In the genomic region with DNA sequence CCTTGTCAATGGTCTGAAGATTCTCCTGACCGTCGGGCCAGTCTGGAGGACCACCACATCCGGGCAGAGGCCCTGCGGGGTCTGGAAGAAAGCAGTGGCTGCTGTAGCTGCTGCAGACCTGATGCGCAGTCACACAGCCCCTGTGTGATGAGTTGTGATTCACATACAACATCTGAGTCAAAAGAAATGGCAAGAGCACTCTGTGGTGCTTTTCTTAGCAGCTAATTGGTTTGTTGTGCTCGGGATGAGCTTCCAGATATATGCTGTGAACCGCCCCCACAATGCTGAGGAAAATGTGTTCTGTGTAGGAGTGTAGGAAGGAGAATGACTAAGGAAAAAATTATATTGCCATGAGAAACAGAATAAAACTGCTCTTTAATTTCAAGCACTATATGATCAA, we compare ENCODE assay signal across 18 mouse cellular contexts.
A peak's percentile ranks its signal among the peaks of the same experiment; 100 is the strongest.
DNase-seq lines count a peak whose midpoint lies in the region; ATAC-seq and TF ChIP-seq lines count a peak whose summit lies in the region.
"Had no signal": no experiment of that assay in that cellular context is flagged by ENCODE, and none has a peak within 500 bp of the region (broad histone marks: within the 10 kb centered on the region; RNA-seq: fewer than 3 reads in every experiment).

No protein-coding gene starts in this region.

- no peaks in the 10 kb centered on the region for H3K36me3 ChIP-seq in forebrain, postnatal 0 days (ENCODE audit: insufficient read depth)
- H3K36me3 ChIP-seq in forebrain, embryonic 11.5 days (ENCODE audit: control insufficient read depth, insufficient read depth, low read length), result no peaks in the 10 kb centered on the region
- H3K36me3 ChIP-seq in heart, embryonic 10.5 days, result no peaks in the 10 kb centered on the region
- no peaks in the 10 kb centered on the region for H3K36me3 ChIP-seq in limb, embryonic 10.5 days
- H3K36me3 ChIP-seq: intestine, embryonic 15.5 days; midbrain, embryonic 12.5 days had no signal

- no peak overlapping the region for H3K4me2 ChIP-seq in forebrain, postnatal 0 days (ENCODE audit: low read depth)
- H3K4me2 ChIP-seq in forebrain, embryonic 11.5 days (ENCODE audit: low read depth, low read length, severe bottlenecking), result no peak overlapping the region
- H3K4me2 ChIP-seq: forebrain, embryonic 13.5 days; hindbrain, embryonic 14.5 days; intestine, embryonic 15.5 days; lung, embryonic 14.5 days; midbrain, embryonic 12.5 days had no signal

- H3K27me3 ChIP-seq in forebrain, postnatal 0 days (ENCODE audit: insufficient read depth, low read length), result no peaks in the 10 kb centered on the region
- H3K27me3 ChIP-seq in forebrain, embryonic 11.5 days (ENCODE audit: control insufficient read depth, insufficient read depth, low read length), result no peaks in the 10 kb centered on the region
- H3K27me3 ChIP-seq in heart, embryonic 10.5 days (ENCODE audit: insufficient read depth, poor library complexity, severe bottlenecking), result no peaks in the 10 kb centered on the region
- H3K27me3 ChIP-seq in limb, embryonic 10.5 days (ENCODE audit: low read depth, poor library complexity, severe bottlenecking), result no peaks in the 10 kb centered on the region
- H3K27me3 ChIP-seq: CH12.LX; forebrain, embryonic 13.5 days; intestine, embryonic 15.5 days; midbrain, embryonic 12.5 days had no signal

- no peak for TF ChIP-seq CTCF in forebrain, postnatal 0 days (IDR thresholded peaks at IDR 0.05; ENCODE audit: low read depth)
- TF ChIP-seq CTCF in left cerebral cortex, adult 2 months (IDR thresholded peaks at IDR 0.05), result no peak; the same call in 1 of the 2 replicates

- H3K4me3 ChIP-seq in forebrain, postnatal 0 days (ENCODE audit: low read depth, low read length), result no peak overlapping the region
- H3K4me3 ChIP-seq in forebrain, embryonic 11.5 days (ENCODE audit: low read depth, low read length), result no peak overlapping the region
- H3K4me3 ChIP-seq in left cerebral cortex, adult 2 months, result no peak overlapping the region
- no peak overlapping the region for H3K4me3 ChIP-seq in heart, embryonic 10.5 days
- H3K4me3 ChIP-seq in limb, embryonic 10.5 days, result no peak overlapping the region
- H3K4me3 ChIP-seq: forebrain, embryonic 13.5 days; intestine, embryonic 15.5 days; midbrain, embryonic 12.5 days; myocyte had no signal

- H3K9me3 ChIP-seq in forebrain, postnatal 0 days (ENCODE audit: low read length), result no peaks in the 10 kb centered on the region
- H3K9me3 ChIP-seq in forebrain, embryonic 11.5 days (ENCODE audit: control insufficient read depth, low read length), result no peaks in the 10 kb centered on the region
- H3K9me3 ChIP-seq in heart, embryonic 10.5 days, result no peaks in the 10 kb centered on the region
- H3K9me3 ChIP-seq in limb, embryonic 10.5 days (replicated peaks), result no peaks in the 10 kb centered on the region
- H3K9me3 ChIP-seq: forebrain, embryonic 13.5 days; intestine, embryonic 15.5 days; midbrain, embryonic 12.5 days had no signal

- 85% methylated on average over 7 of the region's 7 CpGs for WGBS in forebrain, postnatal 0 days
- WGBS in forebrain, embryonic 11.5 days, result 92% methylated on average over 7 of the region's 7 CpGs
- 88% methylated on average over 7 of the region's 7 CpGs for WGBS in heart, embryonic 10.5 days
- 89% methylated on average over 7 of the region's 7 CpGs for WGBS in limb, embryonic 10.5 days

- intact Hi-C loops in left cerebral cortex, adult 2 months (cut with DNase I), result loop anchor here (1.0 to 5.0 kb wide), 3 partner anchors 78 to 291 kb away; partner anchors contain the start of gene Fam84a

- no peak overlapping the region for H3K27ac ChIP-seq in forebrain, postnatal 0 days (ENCODE audit: low read depth, low read length)
- H3K27ac ChIP-seq in forebrain, embryonic 11.5 days (ENCODE audit: low read depth, low read length), result no peak overlapping the region
- peak overlapping the region; percentile 1 for H3K27ac ChIP-seq in left cerebral cortex, adult 2 months
- H3K27ac ChIP-seq in heart, embryonic 10.5 days, result no peak overlapping the region
- H3K27ac ChIP-seq in limb, embryonic 10.5 days, result no peak overlapping the region
- H3K27ac ChIP-seq: forebrain, embryonic 13.5 days; hindbrain, embryonic 14.5 days; intestine, embryonic 15.5 days; midbrain, embryonic 12.5 days had no signal

- ATAC-seq in forebrain, postnatal 0 days, result peak; percentile 54
- ATAC-seq in forebrain, embryonic 11.5 days (replicated peaks; ENCODE audit: low FRiP score), result no peak
- ATAC-seq: forebrain, embryonic 13.5 days; intestine, embryonic 15.5 days had no signal

- no peak overlapping the region for H3K9ac ChIP-seq in forebrain, postnatal 0 days
- H3K9ac ChIP-seq in forebrain, embryonic 11.5 days (ENCODE audit: low read length), result no peak overlapping the region
- H3K9ac ChIP-seq: forebrain, embryonic 13.5 days; hindbrain, embryonic 14.5 days; intestine, embryonic 15.5 days; lung, embryonic 14.5 days; midbrain, embryonic 12.5 days had no signal

- peak; percentile 2 for DNase-seq in forebrain, postnatal 0 days
- no peak for DNase-seq in forebrain, embryonic 11.5 days (ENCODE audit: low spot score)
- DNase-seq in frontal cortex, postnatal 36 days (ENCODE audit: low spot score in 2 of 2), result peak; percentile 59 to 78
- peak; percentile 49 to 55 for DNase-seq in left cerebral cortex, adult 2 months (ENCODE audit: extremely low spot score in 1 of 2, low spot score in 2 of 2)
- DNase-seq in right cerebral cortex, postnatal 10 days (ENCODE audit: low spot score in 2 of 2), result peak; percentile 71 to 81
- no peak for DNase-seq in spleen, adult 18-20 months
- DNase-seq in heart, embryonic 10.5 days (ENCODE audit: low spot score), result no peak
- DNase-seq in limb, embryonic 10.5 days (ENCODE audit: low spot score), result no peak
- DNase-seq: cerebellum, postnatal 10 days; heart, postnatal 14 days; lung, embryonic 14.5 days; retina, postnatal 1 day had no signal

- no peaks in the 10 kb centered on the region for H3K4me1 ChIP-seq in forebrain, postnatal 0 days (ENCODE audit: insufficient read depth)
- no peaks in the 10 kb centered on the region for H3K4me1 ChIP-seq in forebrain, embryonic 11.5 days (replicated peaks; ENCODE audit: control insufficient read depth, insufficient read depth, low read length)
- peaks cover 1% of the 10 kb centered on the region; the same call in 1 of the 2 replicates for H3K4me1 ChIP-seq in heart, embryonic 10.5 days
- no peaks in the 10 kb centered on the region for H3K4me1 ChIP-seq in limb, embryonic 10.5 days
- H3K4me1 ChIP-seq: forebrain, embryonic 13.5 days; intestine, embryonic 15.5 days; midbrain, embryonic 12.5 days had no signal

Comparison
In these comparisons a context has a peak if more than half of its experiments do, and no peak if none do; other contexts are left out.
1. DNase-seq: peak in forebrain, postnatal 0 days (single experiment), frontal cortex, postnatal 36 days (2 of 2), left cerebral cortex, adult 2 months (2 of 2) and right cerebral cortex, postnatal 10 days (2 of 2); none in forebrain, embryonic 11.5 days (single experiment), spleen, adult 18-20 months (0 of 2), heart, embryonic 10.5 days (single experiment) and limb, embryonic 10.5 days (single experiment).